Mouse (Mus musculus) cerebellum, adult (tissue): Measurements from ENCODE around the gene Pld5.
A peak's percentile ranks its signal among the peaks of the same experiment; 100 is the strongest.
"Not testable (repeated sequence)": the region's sequence is repeated elsewhere in the genome, so short reads cannot be mapped to it uniquely, and the experiment has no call there.

ENCODE experiments used
- ATAC-seq: cut with Nextera tagmentation; 2 replicates; pipeline ENCODE4 v1.9.2; 2017; ENCODE audit warnings: mild to moderate bottlenecking, moderate library complexity, mixed read lengths; ENCODE audit not compliant: insufficient number of reproducible peaks, low FRiP score, low TSS enrichment

Gene Pld5

GRCm38 (mm10) chr1:176053653-176054052, 221.5 kb downstream of the Pld5 start:
- ATAC-seq, result no peak

GRCm38 (mm10) chr1:176046995-176047394, 228.1 kb downstream of the Pld5 start:
- no peak for ATAC-seq

GRCm38 (mm10) chr1:176046375-176046774, 228.7 kb downstream of the Pld5 start:
- no peak for ATAC-seq

GRCm38 (mm10) chr1:176043056-176043455, 232.1 kb downstream of the Pld5 start:
- no peak for ATAC-seq

GRCm38 (mm10) chr1:176039923-176040322, 235.2 kb downstream of the Pld5 start:
- no peak for ATAC-seq

- ATAC-seq, result no peak
Observed at GRCm38 (mm10) chr1:176036028-176036427, 239.1 kb downstream of the Pld5 start.

GRCm38 (mm10) chr1:176034699-176035098, 240.4 kb downstream of the Pld5 start:
- peak; percentile 64; the same call in 1 of the 2 replicates for ATAC-seq

GRCm38 (mm10) chr1:176033698-176034097, 241.4 kb downstream of the Pld5 start:
- ATAC-seq, result no peak

GRCm38 (mm10) chr1:176029063-176029462, 246.0 kb downstream of the Pld5 start:
- no peak for ATAC-seq

GRCm38 (mm10) chr1:176028397-176028796, 246.7 kb downstream of the Pld5 start:
- ATAC-seq, result no peak

GRCm38 (mm10) chr1:176024501-176024900, 250.6 kb downstream of the Pld5 start:
- 0 out of 2 replicates have a peak, but pooled peaks have one; percentile 66 for ATAC-seq

- ATAC-seq, result no peak
Observed at GRCm38 (mm10) chr1:176018523-176018922, 256.6 kb downstream of the Pld5 start.

GRCm38 (mm10) chr1:176016076-176016475, 259.0 kb downstream of the Pld5 start:
- peak; percentile 69; the same call in 1 of the 2 replicates for ATAC-seq

- no peak for ATAC-seq
Observed at GRCm38 (mm10) chr1:176013497-176014268, 261.4 kb downstream of the Pld5 start.

- no peak for ATAC-seq
Observed at GRCm38 (mm10) chr1:176011535-176011934, 263.6 kb downstream of the Pld5 start.

GRCm38 (mm10) chr1:176011072-176011471, 264.0 kb downstream of the Pld5 start:
- ATAC-seq, result peak; percentile 50; the same call in 1 of the 2 replicates

GRCm38 (mm10) chr1:176008411-176008810, 266.7 kb downstream of the Pld5 start:
- no peak for ATAC-seq

- no peak for ATAC-seq
Observed at GRCm38 (mm10) chr1:176000599-176000998, 274.5 kb downstream of the Pld5 start.

GRCm38 (mm10) chr1:175997076-175997651, 277.9 kb downstream of the Pld5 start:
- no peak for ATAC-seq

- ATAC-seq, result no peak
Observed at GRCm38 (mm10) chr1:175988912-175989311, 286.2 kb downstream of the Pld5 start.

GRCm38 (mm10) chr1:175988448-175988847, 286.7 kb downstream of the Pld5 start:
- peak; percentile 56 for ATAC-seq

- ATAC-seq, result not testable (repeated sequence)
Observed at GRCm38 (mm10) chr1:175979014-175979413, 296.1 kb downstream of the Pld5 start, which contains the start of gene Rbm8a2. Gene Rbm8a2 (minus strand): TSS chr1:175979114.
